Mouse (Mus musculus): Measurements from ENCODE around the gene Tap1.

DNA sequence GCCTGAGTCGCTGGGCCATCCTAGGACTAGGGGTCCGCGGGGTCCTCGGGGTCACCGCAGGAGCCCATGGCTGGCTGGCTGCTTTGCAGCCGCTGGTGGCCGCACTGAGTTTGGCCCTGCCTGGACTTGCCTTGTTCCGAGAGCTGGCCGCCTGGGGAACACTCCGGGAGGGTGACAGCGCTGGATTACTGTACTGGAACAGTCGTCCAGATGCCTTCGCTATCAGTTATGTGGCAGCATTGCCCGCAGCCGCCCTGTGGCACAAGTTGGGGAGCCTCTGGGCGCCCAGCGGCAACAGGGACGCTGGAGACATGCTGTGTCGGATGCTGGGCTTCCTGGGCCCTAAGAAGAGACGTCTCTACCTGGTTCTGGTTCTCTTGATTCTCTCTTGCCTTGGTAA is 657 bp downstream of the Tap1 start:
- TF ChIP-seq TCF3 (IDR thresholded peaks at IDR 0.05; ENCODE audit: insufficient read length, low read depth) (no peak), POLR2A (IDR thresholded peaks at IDR 0.05; ENCODE audit: insufficient read length, low read depth) (no peak), USF1 (IDR thresholded peaks at IDR 0.05; ENCODE audit: low read depth) (no peak), CEBPB (IDR thresholded peaks at IDR 0.05; ENCODE audit: insufficient read depth, poor library complexity, severe bottlenecking) (no peak), MYOG (IDR thresholded peaks at IDR 0.05; ENCODE audit: control insufficient read depth in 1 of 3, insufficient read depth in 1 of 3, insufficient read length in 2 of 3, low read depth in 2 of 3) (no peak), MAX (IDR thresholded peaks at IDR 0.05; ENCODE audit: low read depth) (no peak), TCF12 (IDR thresholded peaks at IDR 0.05; ENCODE audit: insufficient read depth, poor library complexity, severe bottlenecking) (no peak), E2F4 (IDR thresholded peaks at IDR 0.05; ENCODE audit: insufficient read depth) (no peak), REST (IDR thresholded peaks at IDR 0.05; ENCODE audit: insufficient read depth, insufficient read length) (no peak), MYOD1 (IDR thresholded peaks at IDR 0.05; ENCODE audit: control insufficient read depth in 1 of 3, insufficient read length in 2 of 3, low read depth in 2 of 3) (no peak), POLR2AphosphoS2 (IDR thresholded peaks at IDR 0.05; ENCODE audit: insufficient read length, low read depth) (no peak), SRF (IDR thresholded peaks at IDR 0.05; ENCODE audit: control insufficient read depth, insufficient read length, low read depth) (no peak)
